Mouse (Mus musculus) cerebellum, postnatal 14 days (tissue): Measurements from ENCODE around the gene Prrx2.
A peak's percentile ranks its signal among the peaks of the same experiment; 100 is the strongest.

ENCODE experiments used
- DNase-seq, 2 experiments: peaks; one replicate each; pipeline ENCODE4 v3.0.0; 2021; ENCODE audit warnings: mixed read lengths in 2 of 2

Prrx2 gene

GRCm38 (mm10) chr2:30823385-30824153 is 11.2 kb upstream of the Prrx2 start:
- peak in 1 of 2 experiments; percentile 54 for DNase-seq

- DNase-seq = peak; percentile 42 to 60
These were observed 7.7 kb upstream of the Prrx2 start for GRCm38 (mm10) chr2:30826825-30827748.

GRCm38 (mm10) chr2:30827749-30828475 is 6.9 kb upstream of the Prrx2 start:
- peak; percentile 98 to 99 for DNase-seq

GRCm38 (mm10) chr2:30829315-30829714 is 5.5 kb upstream of the Prrx2 start:
- DNase-seq = peak in 1 of 2 experiments; percentile 53

- DNase-seq = no peak
These were observed 4.4 kb upstream of the Prrx2 start, which contains the start of gene Asb6 for GRCm38 (mm10) chr2:30830283-30830795. Gene Asb6 (minus strand): TSS chr2:30830333.

GRCm38 (mm10) chr2:30833644-30834043 is 1.1 kb upstream of the Prrx2 start:
- no peak for DNase-seq

- no peak for DNase-seq
These were observed 1.6 kb downstream of the Prrx2 start for GRCm38 (mm10) chr2:30836238-30836990.

- DNase-seq = no peak
These were observed 7.8 kb downstream of the Prrx2 start for GRCm38 (mm10) chr2:30842615-30843014.

GRCm38 (mm10) chr2:30845152-30846070 is 10.6 kb downstream of the Prrx2 start:
- no peak for DNase-seq

GRCm38 (mm10) chr2:30846236-30846635 is 11.5 kb downstream of the Prrx2 start:
- DNase-seq = no peak

GRCm38 (mm10) chr2:30846723-30847122 is 12.0 kb downstream of the Prrx2 start:
- no peak for DNase-seq

GRCm38 (mm10) chr2:30848184-30848583 is 13.4 kb downstream of the Prrx2 start:
- DNase-seq = no peak

GRCm38 (mm10) chr2:30850581-30850980 is 15.8 kb downstream of the Prrx2 start:
- no peak for DNase-seq

GRCm38 (mm10) chr2:30852771-30853313 is 18.1 kb downstream of the Prrx2 start:
- DNase-seq = no peak

GRCm38 (mm10) chr2:30857076-30857475 is 22.3 kb downstream of the Prrx2 start:
- no peak for DNase-seq

- DNase-seq = no peak
These were observed 25.0 kb downstream of the Prrx2 start for GRCm38 (mm10) chr2:30859782-30860181.

- no peak for DNase-seq
These were observed 27.3 kb downstream of the Prrx2 start for GRCm38 (mm10) chr2:30862081-30862480.

GRCm38 (mm10) chr2:30863574-30863973 is 28.8 kb downstream of the Prrx2 start:
- no peak for DNase-seq

- no peak for DNase-seq
These were observed 30.2 kb downstream of the Prrx2 start for GRCm38 (mm10) chr2:30864968-30865381.

- DNase-seq = no peak
These were observed 30.7 kb downstream of the Prrx2 start for GRCm38 (mm10) chr2:30865426-30865825.
